ENCODE assay signal across 8 mouse cellular contexts in the genomic region with DNA sequence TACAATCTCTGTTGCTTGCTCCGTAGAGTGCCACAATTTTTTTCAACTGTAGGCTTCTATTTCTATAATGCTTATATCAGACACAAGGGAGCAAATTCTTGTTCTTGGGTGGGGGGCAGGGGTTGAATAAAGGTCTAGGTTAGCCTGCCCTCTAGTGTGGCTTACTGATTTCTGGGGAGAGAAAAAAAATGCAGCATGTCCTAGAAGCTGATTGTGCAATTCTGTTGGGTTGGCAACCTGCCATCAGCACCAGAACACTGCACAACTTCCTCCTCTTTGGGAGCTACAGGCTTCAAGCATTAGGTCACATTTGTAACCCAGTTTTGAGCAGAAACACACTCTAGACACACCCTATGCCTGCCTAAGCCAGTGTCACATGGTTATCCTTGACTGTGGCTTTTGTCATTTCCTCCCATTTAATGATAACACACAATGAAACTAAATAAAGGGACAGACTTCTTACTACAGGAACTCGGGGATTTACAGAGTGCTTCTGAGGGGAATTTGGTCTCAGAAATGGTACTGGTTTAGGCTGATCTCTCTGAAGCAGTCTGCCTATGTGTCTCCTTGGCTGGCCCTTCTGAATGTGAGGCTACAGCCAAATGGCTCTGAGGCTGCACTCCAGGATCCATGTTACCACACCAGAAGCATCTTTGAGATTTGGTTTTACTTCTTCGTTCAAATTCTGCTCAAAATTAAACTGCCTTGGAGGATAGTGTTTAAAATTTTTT.
DNase-seq lines count a peak whose midpoint lies in the region; ATAC-seq and TF ChIP-seq lines count a peak whose summit lies in the region.

No protein-coding gene starts in this region.

- no peaks in the 10 kb centered on the region for H3K79me2 ChIP-seq in macrophage (ENCODE audit: inconsistent target)

- H3K4me1 ChIP-seq in hindbrain, postnatal 0 days (ENCODE audit: insufficient read depth, low read length) = no peaks in the 10 kb centered on the region
- H3K4me1 ChIP-seq in stomach, embryonic 14.5 days (ENCODE audit: control insufficient read depth, insufficient read depth, low read length) = no peaks in the 10 kb centered on the region

- no peaks in the 10 kb centered on the region for H3K36me3 ChIP-seq in hindbrain, postnatal 0 days (ENCODE audit: insufficient read depth, low read length)
- no peaks in the 10 kb centered on the region for H3K36me3 ChIP-seq in macrophage (ENCODE audit: inconsistent target)
- no peaks in the 10 kb centered on the region for H3K36me3 ChIP-seq in stomach, embryonic 14.5 days (ENCODE audit: control insufficient read depth, insufficient read depth, low read length)

- 41% methylated on average over 3 of the region's 3 CpGs for WGBS in hindbrain, postnatal 0 days
- 29% methylated on average over 3 of the region's 3 CpGs for WGBS in macrophage (ENCODE audit: missing documents)
- 34% methylated on average over 3 of the region's 3 CpGs for WGBS in stomach, embryonic 14.5 days

- H3K9ac ChIP-seq in hindbrain, postnatal 0 days (replicated peaks; ENCODE audit: low read length) = no peak overlapping the region
- no peak overlapping the region for H3K9ac ChIP-seq in stomach, embryonic 14.5 days (replicated peaks; ENCODE audit: low read depth, low read length)

- no peak overlapping the region for H3K4me3 ChIP-seq in hindbrain, postnatal 0 days (ENCODE audit: low read length)
- no peak overlapping the region for H3K4me3 ChIP-seq in left cerebral cortex, adult 2 months
- H3K4me3 ChIP-seq in macrophage (ENCODE audit: inconsistent target) = no peak overlapping the region
- no peak overlapping the region for H3K4me3 ChIP-seq in stomach, embryonic 14.5 days (ENCODE audit: low read depth, low read length)

- no peak overlapping the region for H3K4me2 ChIP-seq in hindbrain, postnatal 0 days (ENCODE audit: low read depth, low read length)
- H3K4me2 ChIP-seq in stomach, embryonic 14.5 days (replicated peaks; ENCODE audit: low read depth, low read length) = no peak overlapping the region

- peak; percentile 26 for DNase-seq in embryo, embryonic 10.5 days (ENCODE audit: low spot score)
- DNase-seq in embryo, embryonic 10 days (ENCODE audit: low spot score) = no peak
- peak; percentile 11 to 26 for DNase-seq in cerebellum, adult 18-20 months
- DNase-seq in gastrocnemius, postnatal 10 days = peak; percentile 71
- DNase-seq in hindbrain, postnatal 0 days (ENCODE audit: low spot score) = peak; percentile 80
- peak; percentile 27 to 47 for DNase-seq in left cerebral cortex, adult 2 months (ENCODE audit: extremely low spot score in 1 of 2, low spot score in 2 of 2)

- intact Hi-C loops in left cerebral cortex, adult 2 months (cut with DNase I) = no loop called here

- peak; percentile 90 for ATAC-seq in hindbrain, postnatal 0 days
- peak; percentile 98 for ATAC-seq in stomach, embryonic 14.5 days (ENCODE audit: insufficient number of reproducible peaks, insufficient read depth, low FRiP score, low read depth)

- TF ChIP-seq CTCF in hindbrain, postnatal 0 days (IDR thresholded peaks at IDR 0.05; ENCODE audit: low read depth) = peak; percentile 59
- peak; percentile 20 for TF ChIP-seq CTCF in left cerebral cortex, adult 2 months (IDR thresholded peaks at IDR 0.05)

- H3K27ac ChIP-seq in hindbrain, postnatal 0 days = peak overlapping the region; percentile 36; the same call in 1 of the 2 replicates
- no peak overlapping the region for H3K27ac ChIP-seq in left cerebral cortex, adult 2 months
- H3K27ac ChIP-seq in macrophage = peak overlapping the region; percentile 55
- H3K27ac ChIP-seq in stomach, embryonic 14.5 days (ENCODE audit: low read length) = peak overlapping the region; percentile 78

- no peaks in the 10 kb centered on the region for H3K9me3 ChIP-seq in hindbrain, postnatal 0 days (ENCODE audit: low read length)
- no peaks in the 10 kb centered on the region for H3K9me3 ChIP-seq in stomach, embryonic 14.5 days (ENCODE audit: control insufficient read depth, low read depth, low read length)

- H3K27me3 ChIP-seq in hindbrain, postnatal 0 days (ENCODE audit: insufficient read depth, low read length) = no peaks in the 10 kb centered on the region
- no peaks in the 10 kb centered on the region for H3K27me3 ChIP-seq in stomach, embryonic 14.5 days (ENCODE audit: control insufficient read depth, insufficient read depth, low read length)
